Mouse (Mus musculus): ENCODE data around the gene Emilin2.

Emilin2 gene

DNA sequence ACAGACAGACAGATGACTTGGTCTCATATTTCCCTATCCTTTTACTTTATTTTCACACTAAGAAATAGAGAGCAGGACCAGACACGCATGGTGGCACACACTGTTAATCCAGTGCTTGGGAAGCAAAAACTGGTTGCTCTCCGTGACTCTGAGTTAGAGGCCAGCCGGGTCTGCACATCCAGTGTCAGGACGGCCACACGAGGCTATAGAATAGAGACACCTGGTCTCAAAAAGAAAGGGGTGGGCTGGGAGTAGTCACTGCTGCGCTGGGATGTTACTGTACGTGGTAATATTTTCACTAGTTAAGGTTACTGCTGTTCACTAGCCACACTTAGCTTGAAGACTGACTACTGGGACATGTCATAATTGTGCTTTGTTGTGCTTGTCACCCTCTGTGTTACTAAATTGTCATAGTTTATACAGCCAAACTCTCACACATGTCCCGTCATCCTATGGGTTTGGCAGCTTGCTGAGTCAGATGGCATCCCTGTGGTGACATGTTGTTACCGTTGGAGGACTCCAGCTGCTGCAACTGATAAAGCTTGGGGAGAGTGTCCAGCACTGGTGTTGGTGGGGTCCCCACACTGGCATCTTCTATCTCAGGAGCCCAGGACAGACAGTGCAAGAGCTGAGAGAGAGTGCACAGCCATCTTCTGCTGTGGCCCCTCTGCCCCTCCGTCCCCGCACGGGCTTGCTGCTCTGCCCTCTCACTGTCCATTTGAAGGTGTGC is 76.4 kb downstream of the Emilin2 start:
- DNase-seq (ENCODE audit: extremely low read depth, low read depth, low spot score) = no peak

DNA sequence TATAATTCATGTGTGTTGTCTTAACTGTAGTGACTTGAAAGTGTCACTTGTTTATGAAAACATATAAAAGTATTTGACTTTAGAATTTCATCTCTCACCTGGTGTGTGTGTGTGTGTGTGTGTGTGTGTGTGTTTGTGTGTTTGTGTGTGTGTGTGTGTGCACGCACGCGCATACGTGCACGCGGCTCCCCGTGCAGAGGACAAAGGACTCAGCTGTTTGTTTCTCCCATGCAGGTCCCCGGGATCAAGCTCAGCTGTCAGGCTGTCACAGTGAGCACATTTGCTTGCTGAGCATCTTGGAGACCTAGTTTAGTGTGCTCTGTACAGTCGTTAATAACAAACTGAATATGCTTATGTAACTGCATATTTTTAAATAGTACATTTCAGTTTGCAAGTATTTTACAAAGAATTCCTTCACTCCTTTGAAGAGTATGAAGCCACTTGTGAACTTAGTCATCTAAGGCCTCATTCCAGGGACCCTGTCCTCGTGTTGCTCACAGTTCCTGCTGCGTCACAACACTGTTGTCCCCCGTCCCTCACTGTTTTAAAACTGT is 77.7 kb downstream of the Emilin2 start:
- DNase-seq (ENCODE audit: extremely low read depth, low read depth, low spot score) = no peak

DNA sequence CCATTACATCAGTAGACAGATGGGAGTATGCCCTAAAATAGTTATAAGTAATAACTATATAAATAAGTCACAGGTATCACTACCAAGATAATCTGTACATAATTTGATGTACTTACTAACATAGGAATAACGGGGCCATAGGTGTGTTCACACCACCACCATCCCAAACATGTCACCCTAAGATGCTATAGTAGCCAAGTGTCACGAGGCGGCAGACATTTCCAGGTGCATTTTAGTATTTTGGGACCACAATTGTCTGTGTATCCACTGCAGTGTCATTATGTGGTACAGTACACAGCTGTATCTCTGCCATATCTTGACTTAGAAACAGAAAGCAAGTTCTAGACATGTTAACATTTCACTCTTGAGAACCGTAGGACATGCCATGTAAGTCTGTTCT is 78.6 kb downstream of the Emilin2 start:
- no peak for DNase-seq (ENCODE audit: extremely low read depth, low read depth, low spot score)

DNA sequence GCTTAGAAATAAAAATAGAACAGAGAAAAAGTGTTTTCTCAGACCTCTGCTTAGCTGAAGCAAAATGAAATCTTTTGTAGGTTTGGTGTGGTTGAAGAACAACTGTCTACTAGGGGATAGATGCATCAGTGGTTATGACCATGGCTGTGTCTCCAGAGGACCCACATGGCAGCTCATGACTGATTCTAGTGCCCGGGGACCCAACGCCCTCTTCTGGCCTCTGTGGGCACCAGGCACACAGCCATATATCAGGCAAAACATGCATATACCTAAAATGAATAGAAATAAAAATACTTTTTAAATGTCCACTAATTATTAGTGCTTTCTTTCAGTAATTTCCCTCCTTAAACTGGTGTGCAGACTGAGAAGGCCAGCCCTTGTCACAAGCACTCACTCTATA is 79.8 kb downstream of the Emilin2 start:
- DNase-seq (ENCODE audit: extremely low read depth, low read depth, low spot score) = no peak

DNA sequence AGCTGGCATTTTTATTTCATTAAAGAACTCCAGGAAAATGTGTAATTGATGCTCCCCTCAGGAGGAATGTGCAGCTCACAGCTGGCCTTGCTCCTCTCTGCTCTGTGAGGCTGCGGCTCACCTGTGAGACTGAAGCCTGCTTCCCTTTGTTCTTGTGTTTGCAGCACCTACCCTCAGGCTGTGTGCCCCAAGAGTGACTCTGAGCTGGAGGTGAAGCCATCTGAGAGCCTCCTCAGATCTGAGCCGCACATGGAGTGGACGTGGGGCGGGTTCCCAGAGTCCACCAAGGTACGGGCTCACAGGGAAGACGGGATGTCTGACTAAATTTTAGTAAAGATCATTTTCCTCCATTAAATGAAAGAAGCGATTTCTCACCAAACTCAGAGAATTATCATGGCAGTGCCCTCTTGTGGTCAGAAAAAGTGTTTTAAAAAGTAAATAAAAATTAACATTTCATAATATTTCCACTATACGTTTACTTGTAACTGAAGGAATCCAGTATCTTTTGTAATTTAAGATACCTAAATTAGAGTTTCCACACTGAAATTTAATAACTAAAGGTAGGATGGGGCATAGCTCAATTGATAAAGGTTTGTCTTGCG is 81.6 kb downstream of the Emilin2 start:
- DNase-seq (ENCODE audit: extremely low read depth, low read depth, low spot score) = no peak

DNA sequence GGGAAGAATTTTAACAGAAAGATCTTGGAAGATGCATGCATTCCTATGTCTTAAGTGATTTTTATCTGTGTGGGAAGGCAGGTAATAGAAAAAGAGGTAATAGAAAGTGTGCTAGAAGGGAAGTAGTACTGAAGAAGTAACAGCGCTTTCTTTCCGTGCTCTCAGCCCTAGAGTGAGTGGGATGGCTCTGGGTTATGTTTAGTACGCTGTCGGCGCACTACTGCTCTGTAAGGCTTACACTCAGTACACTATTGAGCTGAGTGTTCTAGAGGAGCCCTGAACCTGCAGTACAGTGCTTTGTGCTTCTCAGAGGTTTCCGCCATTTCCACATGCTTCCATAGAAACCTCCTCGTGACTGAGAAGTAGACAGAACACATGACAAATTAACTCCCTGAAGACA is 83.1 kb downstream of the Emilin2 start:
- DNase-seq (ENCODE audit: extremely low read depth, low read depth, low spot score) = no peak

DNA sequence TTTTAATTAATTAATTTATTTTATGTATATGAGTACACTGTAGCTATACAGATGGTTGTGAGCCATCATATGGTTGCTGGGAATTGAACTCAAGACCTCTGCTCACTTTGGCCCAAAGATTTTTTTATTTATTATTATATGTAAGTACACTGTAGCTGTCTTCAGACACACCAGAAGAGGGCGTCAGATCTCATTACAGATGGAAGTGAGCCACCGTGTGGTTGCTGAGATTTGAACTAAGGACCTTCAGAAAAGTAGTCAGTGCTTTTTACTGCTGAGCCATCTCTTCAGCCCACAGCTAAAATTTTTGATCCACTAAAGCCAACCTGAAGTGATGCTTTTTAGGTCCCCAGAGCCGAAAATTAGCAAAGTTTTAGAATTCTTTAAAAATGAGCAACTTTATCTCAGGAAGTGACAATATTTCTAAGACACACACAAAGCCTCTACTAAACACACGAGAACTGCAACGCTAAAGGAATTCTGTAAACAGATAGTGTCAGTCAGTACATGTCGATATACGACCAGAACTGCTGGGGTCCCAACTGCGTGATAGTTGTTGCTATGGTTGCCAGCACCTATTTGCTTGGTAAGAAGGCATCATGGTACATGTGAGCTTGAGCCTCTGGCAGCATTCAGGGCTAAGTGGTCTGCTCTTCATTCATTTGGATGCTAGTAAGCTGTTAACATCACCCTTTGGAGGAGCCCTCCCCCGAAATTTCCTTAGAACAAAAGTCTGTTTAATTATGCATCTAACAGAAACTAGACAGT is 84.5 kb downstream of the Emilin2 start:
- no peak for DNase-seq (ENCODE audit: extremely low read depth, low read depth, low spot score)

DNA sequence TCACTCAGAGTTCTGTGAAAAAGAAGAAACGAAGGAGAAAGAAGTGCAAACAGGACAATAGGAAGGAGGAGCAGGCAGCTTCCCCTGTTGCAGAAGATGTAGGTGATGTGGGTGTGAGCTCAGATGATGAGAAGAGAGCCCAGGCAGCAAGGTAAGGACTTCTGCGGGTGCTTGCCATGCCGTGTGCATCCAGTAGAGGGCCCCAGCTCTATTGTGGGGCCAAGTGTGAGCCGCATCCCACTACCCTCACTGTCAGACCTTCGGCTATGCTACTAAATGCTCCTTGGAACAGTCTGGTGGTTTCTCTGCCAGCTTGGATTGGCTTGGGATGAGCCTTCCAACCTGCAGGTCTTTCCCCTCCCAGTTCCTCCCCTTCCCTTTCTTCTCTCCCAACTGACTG is 86.7 kb downstream of the Emilin2 start:
- peak; percentile 28 for DNase-seq (ENCODE audit: extremely low read depth, low read depth, low spot score)

DNA sequence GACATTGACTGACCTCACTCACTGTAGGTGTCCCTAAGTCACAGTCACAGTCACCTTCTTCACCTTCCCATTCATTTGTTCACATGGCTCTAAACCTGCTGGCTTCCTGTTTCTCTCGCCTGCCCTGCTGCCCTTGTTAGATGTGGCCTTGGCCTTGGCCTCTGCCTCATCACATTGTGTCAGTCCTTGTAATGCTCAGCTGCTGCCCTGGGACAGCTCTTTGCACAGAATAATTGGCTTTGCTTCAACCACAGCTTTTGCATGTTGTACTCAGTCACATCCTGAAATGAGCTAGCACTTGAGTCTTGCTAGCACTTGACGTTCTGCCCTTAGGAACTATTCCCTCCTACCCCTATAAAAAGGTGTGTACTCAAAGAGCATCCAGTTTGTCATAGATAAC is 87.3 kb downstream of the Emilin2 start:
- peak; percentile 84 for DNase-seq (ENCODE audit: extremely low read depth, low read depth, low spot score)

DNA sequence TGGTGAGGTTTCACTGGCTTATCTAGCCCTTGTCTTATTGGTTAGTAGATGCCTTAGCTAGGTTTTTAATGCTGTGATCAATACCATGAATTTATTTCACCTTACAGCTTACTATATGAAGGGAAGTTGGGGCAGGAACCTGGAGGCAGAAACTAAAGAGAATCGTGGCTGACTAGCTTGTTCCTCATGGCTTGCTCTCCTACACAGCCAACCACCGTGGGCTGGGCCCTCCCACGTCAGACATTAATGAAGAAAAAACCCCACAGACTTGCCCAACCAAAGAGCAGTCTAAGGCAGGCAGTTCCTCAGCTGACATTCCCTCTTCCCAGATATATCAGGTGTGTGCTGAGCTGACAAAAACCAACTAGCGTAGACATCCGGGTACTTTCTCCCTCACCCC is 88.1 kb downstream of the Emilin2 start:
- DNase-seq (ENCODE audit: extremely low read depth, low read depth, low spot score) = peak; percentile 30

DNA sequence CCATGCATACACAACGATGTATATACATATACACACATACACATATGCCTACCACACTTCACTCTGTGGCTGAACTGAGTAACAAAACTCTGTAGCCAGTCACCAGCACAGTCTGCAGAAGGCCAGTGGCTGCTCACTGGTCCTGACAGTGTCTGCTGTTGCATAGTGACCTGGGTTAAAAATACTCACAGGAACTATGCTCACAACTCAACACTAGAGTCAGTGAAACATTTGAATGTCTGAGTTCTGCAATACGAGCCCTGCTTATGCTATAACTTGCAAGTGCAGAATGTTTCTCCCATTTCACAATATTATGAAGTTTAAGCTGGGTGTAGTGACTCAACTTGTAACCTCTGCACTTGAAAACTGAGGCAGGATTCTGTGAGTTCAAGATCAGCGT is 90.4 kb downstream of the Emilin2 start:
- no peak for DNase-seq (ENCODE audit: extremely low read depth, low read depth, low spot score)

DNA sequence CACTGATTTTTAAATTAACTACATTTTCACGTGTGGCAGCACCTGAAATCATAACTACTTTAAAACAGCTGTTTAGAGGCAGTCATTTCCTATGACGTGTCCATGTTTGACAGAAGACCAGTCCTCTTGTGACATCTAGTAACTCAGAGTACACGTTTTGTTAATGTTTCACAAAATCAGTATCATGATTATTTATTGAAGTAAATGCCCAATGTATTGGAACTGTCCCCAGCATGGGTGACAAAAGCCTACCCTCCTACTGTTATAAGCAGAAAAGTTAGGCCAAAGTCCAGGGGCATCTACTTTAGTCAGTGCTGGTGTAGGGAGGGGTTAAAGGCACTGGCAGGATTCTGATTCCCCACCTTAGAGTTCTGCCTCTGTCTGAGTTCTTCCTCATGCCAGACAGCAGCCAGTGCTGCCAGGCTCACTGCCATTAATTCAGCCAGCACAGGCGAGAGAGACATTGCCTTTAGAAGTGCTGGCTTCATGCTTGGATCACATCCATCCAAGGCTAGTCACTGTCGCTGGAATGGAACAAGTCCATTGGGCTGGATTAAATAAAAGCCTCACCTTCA is 94.6 kb downstream of the Emilin2 start:
- no peak for DNase-seq (ENCODE audit: extremely low read depth, low read depth, low spot score)

DNA sequence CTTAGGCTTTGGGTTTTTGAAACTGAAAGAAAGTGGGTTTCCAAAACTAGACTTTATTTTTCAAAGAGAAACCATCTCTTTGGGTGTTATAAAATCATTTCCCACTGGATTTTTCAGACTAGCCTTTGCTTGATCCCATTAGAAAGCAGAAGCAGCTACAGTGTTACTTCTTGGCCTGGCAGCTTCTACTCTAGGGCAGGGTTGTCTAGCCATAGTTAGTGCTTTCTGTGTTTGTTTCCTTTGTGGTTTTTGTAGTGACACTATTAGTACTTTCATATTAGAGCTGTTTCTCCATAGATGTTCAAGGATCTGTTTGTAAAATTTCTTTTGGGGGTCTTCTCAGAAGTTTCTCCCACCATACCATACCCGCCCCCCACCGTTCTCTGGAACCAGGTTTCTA is 95.5 kb downstream of the Emilin2 start:
- no peak for DNase-seq (ENCODE audit: extremely low read depth, low read depth, low spot score)

DNA sequence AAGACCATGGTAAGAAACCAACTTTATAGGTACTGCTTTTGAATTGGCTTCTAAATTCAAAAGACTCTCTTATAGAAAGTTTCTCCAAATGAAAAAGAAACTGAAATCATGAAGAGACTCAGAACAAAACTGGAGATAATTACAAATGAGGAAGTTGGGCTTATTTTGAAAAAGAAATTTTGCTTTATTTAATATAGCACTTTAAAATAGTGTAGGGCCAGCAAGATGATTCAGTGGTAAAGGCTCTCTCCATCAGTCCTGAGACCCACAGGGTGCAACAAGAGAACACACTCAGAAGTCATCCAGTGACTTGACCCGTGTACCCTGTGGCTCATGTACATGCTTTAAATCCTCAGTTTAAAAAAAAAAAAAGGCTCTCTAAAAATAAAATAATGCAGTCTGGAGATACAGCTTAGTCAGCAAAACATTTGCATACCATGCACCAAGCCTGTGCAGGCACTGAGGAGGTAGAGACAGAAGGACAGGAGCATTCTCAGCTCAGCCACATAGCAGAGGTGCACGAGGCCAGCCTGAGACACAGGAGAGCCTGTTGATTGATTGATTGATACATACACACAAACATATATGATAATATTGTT is 96.4 kb downstream of the Emilin2 start:
- no peak for DNase-seq (ENCODE audit: extremely low read depth, low read depth, low spot score)

DNA sequence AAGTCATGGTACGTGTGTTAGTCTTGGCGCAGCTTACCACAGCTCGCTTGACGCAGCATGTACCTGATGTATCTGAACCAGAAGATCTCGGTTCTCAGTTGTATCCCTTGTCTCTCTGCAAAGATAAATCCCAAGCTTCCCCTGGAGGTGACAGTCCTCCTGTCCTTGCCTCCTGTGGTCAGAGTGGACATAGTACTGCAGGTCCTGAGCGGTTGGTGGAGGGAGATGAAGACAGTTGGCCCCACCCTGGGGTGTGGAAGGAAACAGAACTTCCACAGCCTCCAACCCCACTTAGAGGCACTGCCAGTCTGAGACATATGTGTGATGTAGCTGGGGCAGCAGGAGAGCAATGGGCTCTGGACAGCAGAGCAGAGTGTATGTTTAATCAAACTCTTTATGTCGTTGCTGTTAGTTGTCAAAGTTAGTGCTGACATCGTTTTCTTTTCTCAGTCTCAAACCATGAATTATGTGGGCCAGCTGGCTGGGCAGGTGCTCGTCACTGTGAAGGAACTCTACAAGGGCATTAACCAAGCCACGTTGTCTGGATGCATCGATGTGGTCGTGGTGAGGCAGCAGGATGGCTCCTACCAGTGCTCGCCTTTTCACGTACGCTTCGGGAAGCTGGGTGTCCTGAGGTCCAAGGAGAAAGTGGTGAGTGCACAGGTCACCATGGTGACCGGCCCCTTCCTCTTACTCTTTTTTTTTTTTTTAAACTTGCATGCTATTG is 97.1 kb downstream of the Emilin2 start:
- no peak for DNase-seq (ENCODE audit: extremely low read depth, low read depth, low spot score)

DNA sequence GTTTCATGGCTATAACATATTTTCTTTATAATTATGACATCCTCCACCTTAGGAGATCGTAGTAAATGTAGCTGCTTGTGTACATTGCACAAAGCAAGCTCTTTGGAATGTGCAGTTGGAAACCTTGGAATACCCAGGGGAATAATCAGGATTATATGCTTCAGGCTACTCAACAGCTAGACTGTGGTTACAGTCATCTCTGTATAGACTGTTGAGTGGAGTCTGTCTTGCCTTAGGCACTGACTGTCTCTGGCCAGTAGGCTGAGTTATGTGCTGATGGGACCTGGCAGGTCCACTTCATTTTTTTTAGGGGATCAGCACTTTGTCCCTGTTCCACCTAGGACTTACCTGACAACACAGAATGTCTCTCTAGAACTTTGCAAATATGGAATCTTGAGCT is 98.1 kb downstream of the Emilin2 start:
- DNase-seq (ENCODE audit: extremely low read depth, low read depth, low spot score) = no peak

DNA sequence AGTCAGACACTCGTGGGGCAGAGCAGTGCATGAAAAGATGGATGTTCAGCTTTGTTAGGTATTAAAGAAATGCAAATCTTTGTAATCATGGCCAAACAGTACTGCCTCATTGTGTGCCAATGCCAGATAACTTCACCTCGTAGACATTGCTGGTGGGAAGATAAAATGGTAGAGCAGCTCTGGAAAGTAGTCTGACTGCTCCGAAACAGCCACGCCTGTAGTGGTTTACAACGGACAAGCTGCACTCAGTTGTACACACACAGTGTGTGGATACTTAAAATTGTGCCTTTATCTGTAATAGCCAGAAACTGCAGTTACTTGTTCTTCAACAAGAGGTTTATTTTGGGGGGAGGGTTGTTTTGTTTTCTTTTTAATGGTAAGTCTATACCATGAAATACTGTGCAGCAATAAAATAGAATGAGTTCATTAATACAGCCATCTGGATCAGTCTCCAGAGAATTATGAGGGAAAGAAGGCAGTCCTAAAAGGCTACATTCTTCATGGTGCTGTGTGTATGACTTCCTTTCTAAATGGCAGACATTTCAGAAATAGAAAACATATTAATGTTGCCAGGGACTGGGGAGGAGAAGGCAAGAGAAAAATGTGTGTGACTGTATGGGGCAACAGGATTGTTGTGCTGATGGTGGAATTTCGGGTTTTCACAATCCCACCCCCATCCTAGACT is 99.7 kb downstream of the Emilin2 start:
- DNase-seq (ENCODE audit: extremely low read depth, low read depth, low spot score) = no peak

DNA sequence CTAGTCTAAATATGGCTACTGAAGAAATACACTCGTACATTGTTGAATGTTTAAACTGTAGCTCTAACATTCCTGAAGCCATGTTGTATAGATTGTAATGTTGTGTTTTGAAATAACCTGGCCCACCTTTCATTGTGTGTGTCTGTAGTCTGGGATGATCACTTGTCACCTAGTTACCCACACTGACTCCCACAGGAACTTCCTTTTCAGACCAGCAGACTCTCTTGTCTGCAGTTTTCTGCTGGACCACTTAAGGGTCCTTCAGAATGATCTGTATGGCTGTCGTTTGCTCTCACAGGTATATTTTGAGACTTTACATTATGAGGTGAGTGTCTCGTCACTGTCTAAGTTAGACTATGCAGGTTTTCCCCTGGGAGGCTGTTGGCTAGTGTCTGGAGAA is 101.8 kb downstream of the Emilin2 start:
- DNase-seq (ENCODE audit: extremely low read depth, low read depth, low spot score) = no peak

DNA sequence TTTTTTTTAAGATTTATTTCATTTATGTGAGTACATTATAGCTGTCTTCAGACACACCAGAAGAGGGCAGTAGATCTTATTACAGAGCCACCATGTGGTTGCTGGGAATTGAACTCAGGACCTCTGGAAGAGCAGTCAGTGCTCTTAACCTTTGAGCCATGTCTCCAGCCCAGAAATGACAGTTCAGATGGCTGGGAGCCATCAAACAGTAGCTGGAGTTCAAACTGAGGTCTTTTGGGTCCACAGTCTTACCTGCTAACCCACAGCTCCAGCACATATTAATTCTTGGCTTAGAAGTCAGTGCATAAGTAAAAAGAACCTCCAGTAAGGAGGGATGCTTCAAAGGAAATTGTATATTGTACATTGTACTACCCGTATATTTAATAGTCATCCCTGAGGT is 102.9 kb downstream of the Emilin2 start:
- no peak for DNase-seq (ENCODE audit: extremely low read depth, low read depth, low spot score)

DNA sequence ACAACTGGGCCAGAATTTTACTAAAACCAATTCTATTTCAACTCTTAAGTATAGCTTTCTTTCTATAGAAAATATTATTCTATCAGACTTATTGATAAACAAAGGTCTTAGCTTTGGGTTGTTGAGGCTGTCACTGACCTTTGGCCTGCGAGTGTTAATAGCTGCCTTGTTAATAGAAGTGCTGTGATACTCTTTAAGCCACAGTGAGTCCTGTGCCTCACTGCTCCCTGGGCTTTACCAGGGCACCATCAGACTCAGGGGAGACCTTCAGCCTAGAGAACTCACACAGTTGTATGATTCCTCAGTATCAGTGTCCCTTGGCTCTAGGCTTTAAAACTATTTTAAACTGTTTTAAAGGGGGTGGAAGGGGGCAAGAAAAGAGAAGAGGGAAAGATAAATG is 103.4 kb downstream of the Emilin2 start:
- DNase-seq (ENCODE audit: extremely low read depth, low read depth, low spot score) = no peak

Measured in fat pad, adult 2 months (tissue).